Mouse (Mus musculus): ENCODE data around the gene Nudcd2. TPM values are rescaled to one million over a fixed set of nuclear protein-coding genes. Genes with fewer than 3 reads are reported as not detected.

The Nudcd2 gene
- total RNA-seq (2014; rRNA removed) (31.6 and 34.9 TPM in 2 replicates), polyA plus RNA-seq (2012; rRNA removed) (11.6 and 17.7 TPM in 2 replicates)

DNA sequence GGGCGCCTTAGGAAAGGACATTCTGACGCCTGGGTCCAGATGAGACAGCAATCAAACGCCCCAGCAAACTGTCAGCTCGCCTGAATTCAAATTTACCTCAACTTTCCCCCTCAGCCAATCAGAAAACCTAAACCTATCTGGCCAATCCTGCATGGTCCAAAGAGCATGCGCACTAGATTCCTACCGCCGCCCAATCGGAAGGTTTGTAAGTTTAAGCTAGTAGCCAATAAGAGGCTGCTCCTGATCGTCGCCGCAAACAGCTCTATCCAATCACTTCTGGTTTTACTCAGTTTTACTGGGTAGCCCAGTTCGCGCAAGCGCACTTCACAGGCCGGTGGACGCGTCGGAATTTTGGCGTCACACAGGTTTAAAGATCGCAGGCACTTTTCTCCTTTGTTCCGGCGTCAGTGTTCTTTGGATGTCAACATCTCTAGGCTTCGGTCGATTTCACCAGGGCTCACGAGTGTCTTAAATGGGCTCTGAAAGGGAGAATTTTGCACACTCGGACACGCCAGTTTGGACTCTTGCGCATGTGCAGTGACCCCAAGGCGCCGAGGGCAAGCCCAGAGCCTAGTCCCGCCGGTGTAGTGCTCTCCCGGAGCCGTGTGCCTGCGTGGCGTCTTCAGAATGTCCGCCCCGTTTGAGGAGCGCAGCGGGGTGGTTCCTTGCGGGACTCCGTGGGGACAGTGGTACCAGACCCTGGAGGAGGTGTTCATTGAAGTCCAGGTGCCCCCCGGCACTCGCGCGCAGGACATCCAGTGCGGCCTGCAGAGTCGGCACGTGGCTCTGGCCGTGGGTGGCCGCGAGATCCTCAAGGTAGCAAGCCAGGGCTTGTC is at the start of gene Nudcd2, which contains the start of gene Hmmr:
Gene Nudcd2, plus strand, starts transcription at position 329 of the 836 bp plus-strand sequence.
Gene Hmmr, minus strand, starts transcription at position 84 of the 836 bp plus-strand sequence.
- H3K4me1 ChIP-seq (ENCODE audit: control insufficient read depth, insufficient read depth, low read length): peaks cover 3% of the 10 kb centered on the region
- peaks cover 5% of the 10 kb centered on the region; the same call in 1 of the 2 replicates for H3K79me2 ChIP-seq (ENCODE audit: control insufficient read depth, insufficient read depth, low read length)
- WGBS: under 1% methylated on average over 52 of the region's 52 CpGs
- peak; percentile 96 for DNase-seq (ENCODE audit: extremely low read depth, low read depth, low spot score)
- H3K27me3 ChIP-seq (ENCODE audit: control insufficient read depth, insufficient read depth, low read length): no peaks in the 10 kb centered on the region
- peak within 1 kb of the TSS; percentile 83 for H3K4me3 ChIP-seq (ENCODE audit: insufficient read depth, low read depth, low read length)
- peak within 1 kb of the TSS; percentile 91 for H3K9ac ChIP-seq (ENCODE audit: low read depth, low read length)
- peaks cover 16% of the 10 kb centered on the region for H3K36me3 ChIP-seq (ENCODE audit: control insufficient read depth, insufficient read depth, low read length)
- TF ChIP-seq CTCF (IDR thresholded peaks at IDR 0.05; ENCODE audit: low read depth, low read length) (no peak), POLR2A (IDR thresholded peaks at IDR 0.05; ENCODE audit: extremely low read depth, insufficient read depth, low read length) (0 out of 2 replicates have a peak, but pooled peaks have one; percentile 30)
- peak within 1 kb of the TSS; percentile 73 for H3K27ac ChIP-seq (replicated peaks; ENCODE audit: insufficient read depth, low read depth, low read length)

DNA sequence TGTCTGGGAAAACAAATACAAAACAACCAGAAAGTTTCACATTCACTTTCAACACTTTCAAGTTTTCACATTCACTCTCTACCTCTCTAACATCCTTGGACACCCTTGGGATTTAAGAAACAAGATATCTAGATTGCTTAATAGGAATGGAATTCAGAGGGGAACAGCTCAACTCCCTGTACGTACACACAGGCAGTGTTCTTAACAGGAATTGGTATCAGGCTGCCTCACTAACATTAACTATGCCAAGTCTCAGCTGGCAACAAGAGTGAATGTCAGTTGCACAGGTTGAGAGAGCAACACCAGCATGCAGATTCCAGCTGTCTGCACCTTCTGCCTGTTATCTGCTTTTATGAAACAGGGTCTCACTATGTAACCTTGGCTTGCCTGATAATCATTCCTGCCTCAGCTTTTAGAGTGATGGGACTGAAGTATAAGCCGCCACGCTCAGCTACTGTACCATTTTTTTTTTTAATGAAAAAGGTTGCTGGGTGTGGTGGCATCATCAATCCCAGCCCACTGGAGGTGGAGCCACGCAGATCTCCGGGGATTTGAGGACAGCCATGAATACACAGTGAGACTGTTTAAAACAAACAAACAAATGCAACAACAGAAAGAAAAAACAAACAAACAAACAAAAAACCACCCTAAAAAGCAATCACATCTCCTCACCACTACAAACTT is 42.9 kb upstream of the Nudcd2 start:
- Histone ChIP-seq H3K36me3 (ENCODE audit: control insufficient read depth, insufficient read depth, low read length) (peaks cover 14% of the 10 kb centered on the region), H3K27ac (replicated peaks; ENCODE audit: insufficient read depth, low read depth, low read length) (0 out of 2 replicates have a peak overlapping the region, but pooled peaks have one; percentile 2), H3K9ac (ENCODE audit: low read depth, low read length) (peak overlapping the region; percentile 18; the same call in 1 of the 2 replicates), H3K79me2 (ENCODE audit: control insufficient read depth, insufficient read depth, low read length) (peaks cover 23% of the 10 kb centered on the region), H3K4me3 (ENCODE audit: insufficient read depth, low read depth, low read length) (no peak overlapping the region), H3K4me1 (ENCODE audit: control insufficient read depth, insufficient read depth, low read length) (peaks cover 17% of the 10 kb centered on the region), H3K27me3 (ENCODE audit: control insufficient read depth, insufficient read depth, low read length) (no peaks in the 10 kb centered on the region)
- no peak for TF ChIP-seq POLR2A (IDR thresholded peaks at IDR 0.05; ENCODE audit: extremely low read depth, insufficient read depth, low read length)
- no peak for TF ChIP-seq CTCF (IDR thresholded peaks at IDR 0.05; ENCODE audit: low read depth, low read length)
- peak; percentile 61 for DNase-seq (ENCODE audit: extremely low read depth, low read depth, low spot score)
- WGBS: 24% methylated on average over 5 of the region's 5 CpGs

DNA sequence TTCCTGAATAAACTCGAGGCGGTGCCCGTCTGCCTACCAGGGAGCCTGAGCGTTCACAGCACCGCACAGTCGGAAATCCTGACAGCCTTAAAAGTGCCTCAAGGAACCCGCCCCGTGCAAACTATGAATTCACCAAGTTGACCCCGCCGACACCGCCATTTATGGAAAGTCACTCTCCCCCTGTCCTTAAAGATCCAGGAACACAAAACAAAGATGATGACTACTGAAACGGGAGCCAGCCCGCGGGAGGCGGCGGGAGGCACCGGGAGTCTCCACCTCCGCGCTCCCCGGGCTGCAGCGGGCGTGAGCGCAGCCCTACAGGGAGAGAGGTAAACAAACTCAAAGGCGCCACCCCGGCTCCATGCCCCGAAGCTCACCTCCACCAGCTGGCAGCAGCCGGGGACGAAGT is 41.4 kb upstream of the Nudcd2 start:
- no peak for DNase-seq (ENCODE audit: extremely low read depth, low read depth, low spot score)
- no peak for TF ChIP-seq CTCF (IDR thresholded peaks at IDR 0.05; ENCODE audit: low read depth, low read length)
- no peak for TF ChIP-seq POLR2A (IDR thresholded peaks at IDR 0.05; ENCODE audit: extremely low read depth, insufficient read depth, low read length)
- Histone ChIP-seq H3K36me3 (ENCODE audit: control insufficient read depth, insufficient read depth, low read length) (peaks cover 2% of the 10 kb centered on the region; the same call in 1 of the 2 replicates), H3K27ac (replicated peaks; ENCODE audit: insufficient read depth, low read depth, low read length) (peak overlapping the region; percentile 96), H3K4me1 (ENCODE audit: control insufficient read depth, insufficient read depth, low read length) (peaks cover 17% of the 10 kb centered on the region), H3K9ac (ENCODE audit: low read depth, low read length) (peak overlapping the region; percentile 91), H3K4me3 (ENCODE audit: insufficient read depth, low read depth, low read length) (peak overlapping the region; percentile 94), H3K27me3 (ENCODE audit: control insufficient read depth, insufficient read depth, low read length) (no peaks in the 10 kb centered on the region), H3K79me2 (ENCODE audit: control insufficient read depth, insufficient read depth, low read length) (peaks cover 23% of the 10 kb centered on the region)
- under 1% methylated on average over 28 of the region's 28 CpGs for WGBS

DNA sequence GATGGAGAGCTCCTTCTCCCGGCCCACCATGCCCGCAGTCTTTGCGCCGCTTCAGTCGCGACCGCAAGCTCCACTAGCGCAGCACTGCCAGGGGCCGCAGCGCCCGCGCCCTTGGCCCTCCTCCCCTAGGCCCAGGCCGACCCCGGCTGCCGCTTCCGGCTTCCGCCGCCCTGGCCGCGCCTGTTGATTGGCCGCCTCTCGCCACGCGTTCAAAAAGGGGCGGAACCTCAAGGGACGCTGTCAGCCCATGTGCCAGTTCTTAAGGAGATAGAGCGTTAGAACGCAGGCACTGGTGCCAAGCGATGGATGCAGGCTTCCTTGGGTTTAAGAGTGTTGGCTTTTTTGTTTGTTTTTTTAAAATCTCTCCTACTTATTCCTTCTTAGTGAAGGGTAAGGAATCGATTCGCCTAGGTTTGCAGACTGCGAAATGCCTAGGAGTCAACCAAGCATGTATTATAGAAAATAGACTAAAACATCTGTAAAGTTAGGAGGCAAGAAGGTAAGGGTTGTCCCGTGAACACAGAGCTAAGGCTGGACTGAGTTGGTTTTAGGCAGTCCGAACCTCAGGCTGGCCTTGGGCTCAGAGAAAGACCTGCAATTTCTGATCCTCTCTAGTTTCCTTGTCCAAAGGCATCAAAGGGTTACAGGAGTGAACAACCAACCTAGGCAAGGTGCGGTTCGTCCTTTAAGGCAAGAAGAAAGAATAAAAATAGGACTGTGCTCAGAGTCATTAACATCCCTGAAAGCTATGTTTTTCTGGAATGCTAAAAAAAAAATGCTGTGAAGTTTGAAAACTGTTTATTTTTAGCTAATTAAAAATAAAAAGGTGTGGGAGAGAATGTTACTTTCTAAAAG is 40.7 kb upstream of the Nudcd2 start:
- under 1% methylated on average over 36 of the region's 36 CpGs for WGBS
- Histone ChIP-seq H3K27me3 (ENCODE audit: control insufficient read depth, insufficient read depth, low read length) (no peaks in the 10 kb centered on the region), H3K4me3 (ENCODE audit: insufficient read depth, low read depth, low read length) (peak overlapping the region; percentile 94), H3K9ac (ENCODE audit: low read depth, low read length) (peak overlapping the region; percentile 91), H3K27ac (replicated peaks; ENCODE audit: insufficient read depth, low read depth, low read length) (peak overlapping the region; percentile 96), H3K79me2 (ENCODE audit: control insufficient read depth, insufficient read depth, low read length) (peaks cover 19% of the 10 kb centered on the region), H3K36me3 (ENCODE audit: control insufficient read depth, insufficient read depth, low read length) (no peaks in the 10 kb centered on the region; the same call in 1 of the 2 replicates), H3K4me1 (ENCODE audit: control insufficient read depth, insufficient read depth, low read length) (peaks cover 17% of the 10 kb centered on the region)
- TF ChIP-seq CTCF (IDR thresholded peaks at IDR 0.05; ENCODE audit: low read depth, low read length) (no peak), POLR2A (IDR thresholded peaks at IDR 0.05; ENCODE audit: extremely low read depth, insufficient read depth, low read length) (peak; percentile 90)
- DNase-seq (ENCODE audit: extremely low read depth, low read depth, low spot score): peak; percentile 85

DNA sequence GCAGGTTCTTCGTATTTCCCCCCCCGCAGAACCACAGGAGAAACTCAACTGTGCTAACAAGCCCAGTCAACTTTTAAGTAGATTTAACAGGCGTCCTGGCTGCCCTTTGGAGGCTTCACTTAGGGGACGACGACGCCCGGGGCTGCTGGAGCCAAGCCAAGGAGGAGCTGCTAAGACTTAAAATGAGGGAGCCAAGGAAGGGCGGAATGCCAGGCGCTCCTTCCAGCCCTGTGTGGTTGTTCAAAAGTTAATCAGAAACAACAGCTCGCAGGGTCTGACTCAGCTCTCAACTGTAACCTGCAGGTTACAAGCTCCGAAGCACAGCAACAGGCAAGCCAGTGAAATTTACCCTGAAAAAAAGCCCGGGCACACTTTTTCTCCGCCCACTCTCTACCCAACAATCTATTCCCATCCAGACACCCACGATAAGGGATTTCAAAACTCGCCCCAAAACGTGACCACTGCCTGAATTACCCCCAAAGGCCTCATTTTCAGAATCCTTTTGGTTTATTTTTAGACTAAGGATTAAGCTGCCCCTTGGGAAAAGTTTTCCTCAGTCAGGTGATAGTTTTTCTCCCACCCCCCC is 40.0 kb upstream of the Nudcd2 start:
- Histone ChIP-seq H3K27me3 (ENCODE audit: control insufficient read depth, insufficient read depth, low read length) (no peaks in the 10 kb centered on the region), H3K36me3 (ENCODE audit: control insufficient read depth, insufficient read depth, low read length) (no peaks in the 10 kb centered on the region), H3K4me3 (ENCODE audit: insufficient read depth, low read depth, low read length) (peak overlapping the region; percentile 64), H3K27ac (replicated peaks; ENCODE audit: insufficient read depth, low read depth, low read length) (peak overlapping the region; percentile 95), H3K9ac (ENCODE audit: low read depth, low read length) (peak overlapping the region; percentile 71), H3K79me2 (ENCODE audit: control insufficient read depth, insufficient read depth, low read length) (peaks cover 19% of the 10 kb centered on the region), H3K4me1 (ENCODE audit: control insufficient read depth, insufficient read depth, low read length) (peaks cover 17% of the 10 kb centered on the region)
- peak; percentile 75 for DNase-seq (ENCODE audit: extremely low read depth, low read depth, low spot score)
- under 1% methylated on average over 16 of the region's 16 CpGs for WGBS
- TF ChIP-seq CTCF (IDR thresholded peaks at IDR 0.05; ENCODE audit: low read depth, low read length) (no peak), POLR2A (IDR thresholded peaks at IDR 0.05; ENCODE audit: extremely low read depth, insufficient read depth, low read length) (no peak)
